Mouse (Mus musculus) left cerebral cortex, adult 6 months (tissue): ENCODE measurements around the gene D3Ertd254e. TPM values are rescaled to one million over a fixed set of nuclear protein-coding genes. Genes with fewer than 3 reads are reported as not detected.

Source experiments
- long read RNA-seq, 2 experiments: library from polyadenylated mRNA; unstranded; transcript quantifications; one replicate each; pipeline ENCODE4 v2.0.0; 2019 to 2020
- polyA plus RNA-seq: library from polyadenylated mRNA; unstranded; fragments of <200 nt; fragmentation: Nextera tagmentation; gene quantifications from 2 replicates; pipeline ENCODE4 v1.2.3, GENCODE M21; 2021

Gene D3Ertd254e
- 5.4 and 7.4 TPM in 2 replicates for polyA plus RNA-seq
- long read RNA-seq, experiment 1, full-length matches to known transcripts, result 43 of 52 reads
- long read RNA-seq, experiment 1, partial matches to known transcripts, result 4 of 52 reads
- long read RNA-seq, experiment 1, other reads (novel, unspliced or antisense), result 5 of 52 reads
- long read RNA-seq, experiment 2, full-length matches to known transcripts, result 8 of 17 reads
- long read RNA-seq, experiment 2, partial matches to known transcripts, result 0 of 17 reads
- long read RNA-seq, experiment 2, other reads (novel, unspliced or antisense), result 9 of 17 reads

DNA sequence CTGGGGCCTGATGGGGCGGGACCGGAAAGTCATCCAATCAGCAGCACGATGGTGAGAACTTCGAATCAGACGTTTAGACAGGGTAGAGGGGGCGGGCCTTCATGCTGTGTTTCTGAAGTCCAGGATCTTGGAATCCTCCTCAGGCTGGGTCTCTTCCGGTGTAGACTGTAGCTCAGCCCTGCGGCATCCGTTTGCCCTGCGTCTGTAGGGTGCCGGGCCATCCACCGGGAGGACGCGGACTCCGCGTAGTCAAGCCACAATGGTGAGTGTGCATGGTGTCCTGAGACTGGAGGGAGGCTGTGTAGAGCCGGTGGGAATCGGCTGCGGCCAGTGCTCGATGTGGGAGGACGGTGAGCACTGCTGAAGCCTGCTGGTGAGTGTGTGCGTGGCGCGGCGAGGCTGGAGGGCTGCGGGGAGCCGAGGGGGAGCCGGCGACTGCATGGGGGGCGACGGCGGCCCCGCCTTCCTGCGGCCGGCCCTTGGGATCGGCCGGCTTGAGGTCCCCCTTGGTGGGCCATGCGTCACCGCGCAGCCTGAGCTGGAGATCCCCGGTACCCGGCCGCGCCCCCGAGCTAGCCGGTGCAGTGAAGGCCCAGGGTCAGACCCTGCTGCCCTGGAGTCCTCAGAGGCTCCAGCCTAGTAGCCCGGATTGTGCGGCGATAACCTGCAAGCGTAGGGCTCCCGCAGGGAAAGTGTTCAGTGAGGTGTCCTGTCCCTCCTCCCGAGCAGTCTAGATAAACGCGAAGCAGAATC is at the start of gene D3Ertd254e:
Gene D3Ertd254e, plus strand, starts transcription at position 84 of the 753 bp plus-strand sequence.

Other genes with a start within 250 kb of the D3Ertd254e start
- 56.4 and 60.9 TPM in 2 replicates for gene Dcun1d1, start 213.6 kb upstream of the D3Ertd254e start, polyA plus RNA-seq
- gene Mccc1, start 150.3 kb upstream of the D3Ertd254e start, polyA plus RNA-seq, result 13.4 and 15.7 TPM in 2 replicates
- gene Ccdc144b, start 97.5 kb upstream of the D3Ertd254e start, polyA plus RNA-seq, result not detected in 2 replicates
- 31.5 and 39.1 TPM in 2 replicates for gene Acad9, start 85.0 kb upstream of the D3Ertd254e start, polyA plus RNA-seq
- 4.1 and 5.6 TPM in 2 replicates for gene Qrfpr, start 71.3 kb downstream of the D3Ertd254e start, polyA plus RNA-seq